Mouse (Mus musculus): ENCODE measurements around the gene Tspan31.

- TF ChIP-seq EP300 (IDR thresholded peaks at IDR 0.05; ENCODE audit: low read length), result no peak
- no peak for TF ChIP-seq CTCF (conservative IDR thresholded peaks at IDR 0.05 in 1 of 2, IDR thresholded peaks at IDR 0.05 in 1 of 2; ENCODE audit: low read depth in 2 of 2, low read length in 2 of 2)
- TF ChIP-seq MAX (IDR thresholded peaks at IDR 0.05; ENCODE audit: low read length), result no peak
- no peak for TF ChIP-seq USF2 (conservative IDR thresholded peaks at IDR 0.05; ENCODE audit: low read depth, low read length)
- no peak for TF ChIP-seq USF1 (IDR thresholded peaks at IDR 0.05; ENCODE audit: low read depth, low read length)
- TF ChIP-seq POLR2A (IDR thresholded peaks at IDR 0.05; ENCODE audit: low read depth, low read length), result no peak
- TF ChIP-seq ZKSCAN1 (IDR thresholded peaks at IDR 0.05; ENCODE audit: borderline replicate concordance, low read depth, low read length), result no peak
- no peak for TF ChIP-seq HCFC1 (IDR thresholded peaks at IDR 0.05; ENCODE audit: low read depth, low read length)
- TF ChIP-seq SMC3 (IDR thresholded peaks at IDR 0.05; ENCODE audit: low read depth, low read length), result no peak
- TF ChIP-seq PAX5 (IDR thresholded peaks at IDR 0.05; ENCODE audit: low read length), result no peak
- no peak for TF ChIP-seq TBP (conservative IDR thresholded peaks at IDR 0.05; ENCODE audit: low read depth, low read length)
- TF ChIP-seq MEF2A (IDR thresholded peaks at IDR 0.05; ENCODE audit: borderline replicate concordance, low read depth, low read length), result no peak
- no peak for TF ChIP-seq CHD2 (IDR thresholded peaks at IDR 0.05; ENCODE audit: low read length)
- no peak for TF ChIP-seq RAD21 (IDR thresholded peaks at IDR 0.05; ENCODE audit: low read depth, low read length)
Measured at GRCm38 (mm10) chr10:127037641-127038040, 32.4 kb downstream of the Tspan31 start.

Measured in CH12.LX (cell line).